Mouse (Mus musculus) heart, embryonic 16.5 days (tissue): ENCODE results near the gene Shank2. TPM values are rescaled to one million over a fixed set of nuclear protein-coding genes. Genes with fewer than 3 reads are reported as not detected.

Source experiments
- ATAC-seq: fragments of 200-750 bp; cut with Nextera tagmentation; replicated peaks from 2 replicates; pipeline ENCODE4 v1.8.0; 2017; ENCODE audit warnings: moderate number of reproducible peaks; ENCODE audit not compliant: insufficient read depth, low FRiP score; ENCODE audit errors: extremely low read depth
- H3K27ac ChIP-seq: fragments of 300-500 bp; sonication (generic); 2 replicates; pipeline ENCODE4 v1.5.1; 2014; ENCODE audit warnings: mild to moderate bottlenecking, low read length, control low read depth, moderate library complexity
- H3K27me3 ChIP-seq: fragments of 300-500 bp; sonication (generic); 2 replicates; pipeline ENCODE4 v1.6.1; 2014; ENCODE audit warnings: low read length, mixed read lengths; ENCODE audit not compliant: control insufficient read depth, insufficient read depth
- H3K36me3 ChIP-seq: fragments of 300-500 bp; sonication (generic); 2 replicates; pipeline ENCODE4 v1.6.1; 2014; ENCODE audit not compliant: control insufficient read depth, insufficient read depth
- H3K4me1 ChIP-seq: fragments of 300-500 bp; sonication (generic); 2 replicates; pipeline ENCODE4 v1.6.1; 2014; ENCODE audit warnings: low read length, mixed read lengths; ENCODE audit not compliant: control insufficient read depth, insufficient read depth
- H3K4me2 ChIP-seq: fragments of 300-500 bp; sonication (generic); 2 replicates; pipeline ENCODE4 v1.6.1; 2014; ENCODE audit warnings: low read depth, mild to moderate bottlenecking, control low read depth, low read length
- H3K4me3 ChIP-seq: fragments of 300-500 bp; sonication (generic); 2 replicates; pipeline ENCODE4 v1.5.1; 2014; ENCODE audit warnings: mild to moderate bottlenecking, control low read depth, low read length
- H3K9ac ChIP-seq: fragments of 300-500 bp; sonication (generic); 2 replicates; pipeline ENCODE4 v1.6.1; 2014; ENCODE audit warnings: low read length, control low read depth
- H3K9me3 ChIP-seq: fragments of 300-500 bp; sonication (generic); replicated peaks from 2 replicates; pipeline ENCODE4 v1.6.1; 2016; ENCODE audit warnings: low read length; ENCODE audit not compliant: control insufficient read depth
- WGBS: fragments of 180-500 bp; shearing (Covaris S2); extraction: QIAGEN DNeasy Blood & Tissue Kit; methylation state at CpG from one replicate; pipeline ENCODE4 v1.1.7; 2014; 5-methylcytosine and 5-hydroxymethylcytosine counted together
- polyA plus RNA-seq: library from polyadenylated mRNA; unstranded; fragments of >200 nt; fragmentation: Nextera tagmentation; extraction: Ambion mirVana; gene quantifications from 2 replicates; pipeline ENCODE4 v1.2.1, GENCODE M21; 2015

Shank2 gene
- polyA plus RNA-seq, 1 experiment from 2014 or later: 0.79 TPM

DNA sequence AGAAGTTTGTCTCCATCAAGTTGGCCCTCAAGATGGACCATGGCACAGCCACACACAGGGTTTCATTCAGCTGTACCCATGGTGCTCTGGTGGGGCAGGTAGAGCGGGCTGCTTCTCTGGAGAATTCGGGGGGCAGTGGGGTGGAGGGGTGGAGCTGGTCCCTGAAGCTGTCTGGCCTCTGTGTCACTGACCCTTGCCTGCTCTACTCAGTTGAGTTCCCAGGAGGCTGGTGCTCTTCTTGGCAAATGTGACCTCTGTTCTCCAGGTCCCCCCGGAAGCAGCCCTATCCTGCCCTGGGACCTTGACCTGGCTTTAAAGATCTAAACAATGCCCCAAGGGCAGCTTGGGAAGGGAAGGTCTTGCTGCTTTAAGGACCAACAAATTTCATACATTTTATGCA is 20.1 kb downstream of the Shank2 start:
- Histone ChIP-seq H3K36me3 (no peaks in the 10 kb centered on the region), H3K9ac (no peak overlapping the region), H3K27me3 (no peaks in the 10 kb centered on the region), H3K4me3 (no peak overlapping the region), H3K4me2 (no peak overlapping the region), H3K4me1 (no peaks in the 10 kb centered on the region), H3K27ac (no peak overlapping the region), H3K9me3 (no peaks in the 10 kb centered on the region)
- ATAC-seq: no peak
- WGBS: 77% methylated on average over 3 of the region's 3 CpGs

- no peaks in the 10 kb centered on the region for H3K4me1 ChIP-seq
- no peaks in the 10 kb centered on the region for H3K9me3 ChIP-seq
- H3K9ac ChIP-seq: no peak overlapping the region
- H3K4me3 ChIP-seq: no peak overlapping the region
- ATAC-seq: no peak
- WGBS: 37% methylated on average over 5 of the region's 5 CpGs
- no peaks in the 10 kb centered on the region for H3K36me3 ChIP-seq
- H3K27me3 ChIP-seq: no peaks in the 10 kb centered on the region
- H3K27ac ChIP-seq: no peak overlapping the region
- H3K4me2 ChIP-seq: no peak overlapping the region
These were observed 21.0 kb downstream of the Shank2 start for GRCm38 (mm10) chr7:144022682-144023081.

DNA sequence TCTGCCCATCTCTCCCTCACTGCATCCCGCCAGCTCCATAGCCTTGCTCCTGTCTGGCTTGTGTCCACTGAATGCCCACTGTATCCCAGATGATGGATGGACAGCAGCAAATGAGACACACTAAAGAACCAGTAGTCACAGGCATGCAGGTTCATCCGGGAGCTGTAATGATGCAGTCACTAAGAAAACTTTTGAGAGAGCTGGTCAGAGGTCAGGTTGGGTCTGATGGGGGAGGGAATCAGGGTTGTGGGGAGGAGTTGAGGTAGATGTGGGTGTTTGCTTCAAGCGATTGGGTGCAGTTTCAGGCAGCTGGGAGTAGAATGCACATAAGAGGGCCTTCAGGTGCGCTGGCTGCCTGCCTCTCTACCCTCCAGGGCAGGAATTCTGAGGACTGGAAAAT is 21.8 kb downstream of the Shank2 start:
- Histone ChIP-seq H3K9me3 (no peaks in the 10 kb centered on the region), H3K27ac (no peak overlapping the region), H3K4me3 (no peak overlapping the region), H3K9ac (no peak overlapping the region), H3K27me3 (no peaks in the 10 kb centered on the region), H3K4me1 (no peaks in the 10 kb centered on the region), H3K36me3 (no peaks in the 10 kb centered on the region), H3K4me2 (no peak overlapping the region)
- WGBS: 74% methylated on average over 4 of the region's 4 CpGs
- no peak for ATAC-seq

DNA sequence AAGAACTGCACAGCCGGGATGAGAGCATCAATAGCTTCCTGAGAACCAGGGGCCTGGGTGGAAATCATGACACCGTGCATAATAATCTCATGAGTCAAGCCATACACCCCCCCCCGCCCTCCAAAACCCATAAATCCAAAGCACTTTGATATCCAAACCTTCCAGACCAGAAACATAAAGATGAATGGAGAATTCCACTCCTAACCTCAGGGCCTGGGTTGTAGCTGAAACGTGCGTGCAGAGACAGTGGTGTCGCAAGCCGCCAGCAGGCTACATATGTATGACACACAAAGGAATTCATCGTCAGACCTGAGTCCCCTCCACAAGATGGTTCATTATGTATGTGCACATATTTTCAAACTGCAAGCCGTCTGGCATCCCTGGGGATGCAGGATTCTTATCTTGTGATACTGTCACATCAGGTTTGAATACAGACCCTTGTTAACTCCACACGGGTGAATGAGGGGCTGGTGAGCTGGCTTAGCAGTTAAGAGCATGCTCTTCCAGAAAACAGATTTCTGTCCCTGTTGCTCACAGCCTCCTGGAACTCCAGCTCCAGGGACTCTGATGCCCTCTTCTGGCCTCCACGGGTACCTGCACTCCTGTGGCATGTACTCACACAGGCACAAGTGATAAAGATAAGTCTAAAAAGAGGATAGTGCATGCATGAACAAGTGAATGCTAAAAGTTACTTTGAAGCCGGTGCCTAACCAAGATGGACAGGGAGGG is 24.5 kb downstream of the Shank2 start:
- Histone ChIP-seq H3K27me3 (no peaks in the 10 kb centered on the region), H3K4me3 (no peak overlapping the region), H3K4me1 (no peaks in the 10 kb centered on the region), H3K27ac (no peak overlapping the region), H3K36me3 (no peaks in the 10 kb centered on the region), H3K9ac (no peak overlapping the region), H3K4me2 (no peak overlapping the region), H3K9me3 (no peaks in the 10 kb centered on the region)
- ATAC-seq: no peak
- 85% methylated on average over 12 of the region's 12 CpGs for WGBS

GRCm38 (mm10) chr7:144029246-144029645 is 27.5 kb downstream of the Shank2 start:
- H3K4me1 ChIP-seq: no peaks in the 10 kb centered on the region
- ATAC-seq: no peak
- H3K27me3 ChIP-seq: no peaks in the 10 kb centered on the region
- H3K36me3 ChIP-seq: no peaks in the 10 kb centered on the region
- no peak overlapping the region for H3K4me3 ChIP-seq
- no peak overlapping the region for H3K9ac ChIP-seq
- no peak overlapping the region for H3K27ac ChIP-seq
- no peak overlapping the region for H3K4me2 ChIP-seq
- 69% methylated on average over 5 of the region's 5 CpGs for WGBS
- no peaks in the 10 kb centered on the region for H3K9me3 ChIP-seq

GRCm38 (mm10) chr7:144030796-144031195 is 29.1 kb downstream of the Shank2 start:
- WGBS: 52% methylated on average over 11 of the region's 11 CpGs
- Histone ChIP-seq H3K4me2 (no peak overlapping the region), H3K27ac (no peak overlapping the region), H3K36me3 (no peaks in the 10 kb centered on the region), H3K27me3 (no peaks in the 10 kb centered on the region), H3K9ac (no peak overlapping the region), H3K4me1 (no peaks in the 10 kb centered on the region), H3K9me3 (no peaks in the 10 kb centered on the region), H3K4me3 (no peak overlapping the region)
- ATAC-seq: no peak

DNA sequence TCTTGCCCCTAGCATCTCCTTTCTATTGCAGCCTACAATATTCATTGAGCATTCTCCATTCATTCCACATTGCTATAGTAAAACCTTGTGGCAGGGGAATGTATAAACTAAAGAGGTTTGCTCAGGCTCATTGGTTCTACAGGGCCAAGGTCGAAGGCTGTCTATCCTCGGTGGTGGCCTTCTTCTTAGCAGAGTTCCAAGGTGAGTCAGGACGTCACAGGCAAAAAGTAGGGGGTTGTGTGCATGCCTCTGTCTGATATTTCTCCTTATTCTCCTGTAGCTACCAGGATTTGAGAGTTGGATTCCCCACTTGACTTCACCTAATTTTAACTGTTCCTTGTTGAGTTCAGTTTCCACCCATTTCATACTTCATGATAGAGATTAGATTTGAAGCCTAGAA is 29.9 kb downstream of the Shank2 start:
- Histone ChIP-seq H3K27ac (no peak overlapping the region), H3K27me3 (no peaks in the 10 kb centered on the region), H3K4me3 (no peak overlapping the region), H3K9me3 (no peaks in the 10 kb centered on the region), H3K36me3 (no peaks in the 10 kb centered on the region), H3K4me1 (no peaks in the 10 kb centered on the region), H3K4me2 (no peak overlapping the region), H3K9ac (no peak overlapping the region)
- ATAC-seq: no peak
- 88% methylated on average over 3 of the region's 3 CpGs for WGBS

DNA sequence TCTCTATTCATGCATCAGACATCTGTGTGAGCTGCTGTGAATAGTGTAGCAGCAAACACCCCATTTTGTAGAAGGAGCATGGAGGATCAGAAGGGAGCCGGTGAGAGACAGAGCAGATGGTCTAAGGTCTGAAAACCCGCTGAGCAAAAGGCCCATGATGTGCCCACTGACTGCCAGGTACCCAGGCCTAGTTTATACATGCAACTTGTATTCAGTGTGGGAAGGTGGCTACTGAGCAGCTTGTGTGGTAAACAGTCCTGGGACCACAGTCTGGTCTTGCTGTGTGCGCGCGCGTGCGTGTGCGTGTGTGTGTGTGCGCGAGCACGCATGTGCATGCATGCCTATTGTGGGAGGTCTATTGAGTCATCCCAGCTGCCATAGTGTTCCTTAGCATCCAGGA is 35.8 kb downstream of the Shank2 start:
- Histone ChIP-seq H3K4me3 (no peak overlapping the region), H3K27me3 (no peaks in the 10 kb centered on the region), H3K9ac (no peak overlapping the region), H3K4me1 (peaks cover 13% of the 10 kb centered on the region), H3K27ac (no peak overlapping the region), H3K9me3 (no peaks in the 10 kb centered on the region), H3K4me2 (no peak overlapping the region), H3K36me3 (no peaks in the 10 kb centered on the region)
- 94% methylated on average over 11 of the region's 11 CpGs for WGBS
- ATAC-seq: no peak

DNA sequence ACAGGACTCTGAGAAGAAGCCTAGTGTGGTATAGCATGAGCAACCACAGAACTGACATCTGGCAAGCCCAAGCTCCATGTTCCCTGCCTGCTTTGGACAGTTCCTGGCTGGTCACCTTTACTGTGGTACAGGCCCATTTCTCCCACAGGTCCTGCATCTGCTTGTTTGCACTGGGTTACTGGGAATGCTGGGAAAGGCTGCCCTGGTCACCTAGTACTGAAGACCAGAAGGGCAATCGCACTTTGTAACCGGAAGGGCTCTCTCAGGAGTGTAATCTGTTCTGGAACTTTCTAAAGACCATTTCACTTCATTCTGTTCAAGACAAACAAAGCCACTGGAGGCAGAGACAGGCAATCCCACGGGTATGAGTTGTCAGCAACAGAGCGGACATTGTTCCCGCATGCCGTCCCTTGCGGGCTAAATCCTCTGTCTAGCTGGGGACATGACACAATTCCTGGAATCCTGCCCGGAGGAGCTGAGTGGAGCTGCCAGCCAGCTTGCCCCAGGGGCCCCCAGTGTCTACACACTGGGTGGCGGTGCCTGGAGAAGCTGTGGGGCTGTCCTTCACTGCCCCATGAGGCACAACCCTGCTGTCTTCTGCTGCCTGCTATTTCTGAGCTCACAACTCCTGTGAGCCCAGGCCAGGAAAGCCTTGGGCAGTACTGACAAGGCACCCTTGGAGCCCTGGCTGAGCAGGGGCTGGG is 36.4 kb downstream of the Shank2 start:
- no peak overlapping the region for H3K4me3 ChIP-seq
- peak; percentile 77 for ATAC-seq
- H3K27me3 ChIP-seq: no peaks in the 10 kb centered on the region
- WGBS: 20% methylated on average over 9 of the region's 9 CpGs
- H3K36me3 ChIP-seq: no peaks in the 10 kb centered on the region
- peak overlapping the region; percentile 36 for H3K4me2 ChIP-seq
- H3K27ac ChIP-seq: peak overlapping the region; percentile 30
- peaks cover 13% of the 10 kb centered on the region for H3K4me1 ChIP-seq
- no peaks in the 10 kb centered on the region for H3K9me3 ChIP-seq
- 0 out of 2 replicates have a peak overlapping the region, but pooled peaks have one; percentile 42 for H3K9ac ChIP-seq
